Mouse (Mus musculus) layer of hippocampus, adult 9-10 months (tissue): ENCODE data around the gene Appl1.
"Not testable (repeated sequence)": the region's sequence is repeated elsewhere in the genome, so short reads cannot be mapped to it uniquely, and the experiment has no call there.

Source experiments
- DNase-seq: peaks from one replicate; pipeline ENCODE4 v3.0.0; 2022; ENCODE audit warnings: low spot score

Appl1 gene

DNA sequence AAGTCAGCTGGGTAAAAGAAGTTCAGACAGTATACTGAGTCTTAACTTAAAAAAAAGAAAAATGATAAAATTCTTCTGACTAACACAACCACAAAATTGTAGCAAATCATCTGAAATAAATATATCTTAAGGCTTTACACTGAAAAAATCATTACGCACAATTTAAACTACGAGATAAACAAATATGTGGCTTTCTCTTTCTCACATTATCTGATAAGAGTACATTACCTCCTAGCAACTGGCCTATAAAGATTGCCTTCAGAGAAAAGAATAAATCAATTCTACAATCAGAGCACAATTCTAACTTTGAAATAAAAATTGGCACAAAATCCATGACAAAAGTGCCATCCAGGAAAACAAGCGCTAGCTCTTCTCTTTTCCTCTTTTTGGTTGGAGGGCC, 1.9 kb downstream of the Appl1 start:
- DNase-seq, result no peak

DNA sequence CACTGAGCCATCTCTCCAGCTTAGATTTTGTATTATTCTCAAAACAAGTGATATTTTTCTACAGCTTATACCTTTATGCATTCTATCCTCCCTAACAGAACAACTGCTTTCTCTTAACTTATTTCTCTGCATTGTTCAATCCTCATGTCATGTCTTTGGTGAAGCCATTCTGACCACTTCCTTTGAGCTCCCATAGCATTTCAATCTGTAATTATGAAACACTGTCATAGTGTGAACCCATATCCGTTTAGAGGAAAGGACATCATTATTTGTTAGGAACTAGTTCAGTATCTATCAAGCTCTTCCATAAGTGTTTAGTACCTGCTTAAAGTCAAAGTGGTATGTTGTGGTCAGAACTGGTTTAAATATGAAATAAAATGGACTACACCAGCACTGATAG, 10.5 kb downstream of the Appl1 start:
- DNase-seq, result no peak

DNA sequence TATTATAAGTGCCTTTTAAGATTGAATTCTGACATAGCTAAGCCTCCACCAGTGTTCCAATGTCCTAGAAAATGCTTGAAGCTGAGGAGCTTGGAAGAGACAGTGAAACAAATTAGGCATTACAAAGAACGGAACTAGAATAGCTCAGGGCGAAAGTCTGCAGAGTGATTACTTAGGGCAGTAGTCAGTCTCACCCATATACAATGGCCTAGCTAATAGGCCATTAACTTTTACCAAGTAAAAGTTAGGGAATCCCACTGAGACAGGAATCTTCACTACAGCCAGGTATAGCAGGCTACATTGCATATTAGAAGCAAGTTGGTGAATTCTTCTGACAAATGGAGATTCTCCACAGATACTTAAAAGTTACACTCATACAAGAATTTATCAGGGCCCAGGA, 14.9 kb downstream of the Appl1 start:
- not testable (repeated sequence) for DNase-seq

DNA sequence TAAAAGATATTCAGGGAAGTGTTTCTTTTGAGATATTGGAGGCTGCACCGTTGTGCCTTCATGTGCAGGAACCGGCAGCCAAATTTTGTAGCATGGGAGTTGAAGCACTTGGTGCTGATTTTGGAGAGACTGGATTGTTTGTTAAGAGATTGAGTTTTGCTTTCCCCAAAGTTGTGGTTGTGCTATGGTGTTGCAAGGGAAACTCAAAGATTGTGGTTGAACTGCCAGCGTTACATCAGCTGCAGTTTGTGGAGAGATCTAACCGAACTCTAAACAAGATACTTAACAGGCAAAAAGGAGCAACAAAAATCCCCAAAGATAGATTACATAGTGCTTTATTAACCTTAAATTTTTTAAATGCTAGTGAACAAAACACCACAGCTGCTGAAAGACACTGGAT, 35.5 kb downstream of the Appl1 start:
- DNase-seq, result no peak

DNA sequence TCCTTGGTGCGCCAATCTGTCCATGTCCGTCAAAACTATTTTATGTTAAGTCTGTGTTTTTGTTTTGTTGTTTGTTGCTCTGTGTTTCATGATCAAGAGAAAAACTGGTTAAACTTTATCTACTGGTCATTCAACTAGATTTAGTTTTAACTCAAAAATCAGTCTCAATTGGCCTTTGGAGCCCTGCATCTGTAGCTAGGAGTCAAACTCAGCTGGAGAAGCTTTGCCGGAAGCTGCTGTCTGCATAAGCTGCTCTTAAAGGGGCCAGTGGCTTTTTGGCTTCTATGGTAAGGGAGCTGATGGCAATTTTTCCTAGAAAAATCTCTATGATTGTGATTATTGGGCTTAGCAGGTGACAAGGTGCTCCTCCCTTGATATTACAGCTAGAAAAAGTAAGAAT, 36.1 kb downstream of the Appl1 start:
- DNase-seq, result no peak

DNA sequence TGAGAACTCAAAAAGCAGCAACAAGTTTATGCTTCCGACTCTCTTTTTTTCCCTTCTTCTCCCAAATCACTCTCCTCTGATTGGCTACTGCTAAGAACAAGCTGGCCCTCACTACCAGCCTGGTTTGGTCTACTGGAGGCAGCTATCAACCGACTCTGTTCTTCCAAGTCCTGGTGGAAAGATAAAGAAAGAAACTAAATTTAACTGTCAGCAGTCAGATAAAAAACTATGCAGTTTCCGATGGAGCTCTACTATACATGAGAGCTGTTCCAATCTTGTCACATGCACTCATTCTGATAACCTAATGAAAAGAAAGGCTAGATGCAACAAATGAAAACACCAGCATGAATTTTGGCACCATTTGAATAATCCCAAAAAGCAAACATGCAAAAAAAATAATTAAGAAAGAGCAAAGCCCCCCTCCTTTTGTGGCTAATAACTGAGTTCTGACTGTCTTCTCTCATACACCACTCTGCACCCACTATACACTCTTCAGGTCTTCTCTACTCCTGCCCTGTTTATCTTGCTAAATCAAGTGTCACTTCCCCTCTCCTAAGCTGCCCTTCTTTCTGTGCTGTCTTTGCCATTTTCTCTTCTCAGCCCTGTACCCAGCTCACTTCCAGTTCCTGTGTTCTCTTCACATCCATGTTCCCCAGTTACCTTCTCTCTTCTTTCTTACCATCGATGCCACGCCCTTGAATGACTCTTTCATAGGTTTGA, 47.2 kb downstream of the Appl1 start:
- DNase-seq, result no peak

DNA sequence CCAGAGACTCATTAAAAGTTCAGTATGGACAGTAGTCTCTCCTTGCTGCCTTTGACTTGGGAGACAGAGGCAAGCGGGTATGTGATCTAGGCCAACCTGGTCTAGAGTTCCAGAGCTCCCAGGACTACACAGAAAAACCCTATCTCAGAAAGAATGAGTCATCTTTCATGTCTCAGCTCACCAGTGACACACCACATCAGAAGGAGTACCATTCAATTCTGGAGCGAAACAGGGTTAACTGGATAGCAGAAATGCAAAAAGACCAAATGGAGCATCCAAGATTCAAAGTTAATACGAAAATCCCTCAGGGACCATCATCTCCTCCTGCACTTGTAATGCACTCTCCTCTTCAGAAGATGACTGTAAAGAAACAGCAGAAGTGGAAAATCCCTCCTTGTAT, 51.7 kb downstream of the Appl1 start:
- no peak for DNase-seq

- DNase-seq, result no peak
Observed at GRCm38 (mm10) chr14:26913681-26914268, 57.3 kb downstream of the Appl1 start.

DNA sequence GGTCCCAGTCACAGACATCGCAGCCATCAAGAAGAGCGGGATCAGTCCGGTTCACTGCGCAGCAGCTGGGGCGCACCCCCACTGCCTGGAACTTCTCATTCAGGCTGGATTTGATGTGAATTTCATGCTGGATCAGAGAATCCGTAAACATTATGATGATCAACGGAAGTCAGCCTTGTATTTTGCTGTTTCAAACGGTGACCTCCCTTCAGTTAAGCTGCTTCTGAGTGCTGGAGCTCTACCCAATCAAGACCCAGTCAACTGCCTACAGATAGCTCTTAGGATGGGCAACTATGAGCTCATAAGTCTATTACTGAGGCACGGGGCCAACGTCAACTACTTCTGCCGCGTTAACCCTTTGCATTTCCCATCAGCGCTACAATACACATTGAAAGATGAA, 59.2 kb downstream of the Appl1 start:
- DNase-seq, result no peak

DNA sequence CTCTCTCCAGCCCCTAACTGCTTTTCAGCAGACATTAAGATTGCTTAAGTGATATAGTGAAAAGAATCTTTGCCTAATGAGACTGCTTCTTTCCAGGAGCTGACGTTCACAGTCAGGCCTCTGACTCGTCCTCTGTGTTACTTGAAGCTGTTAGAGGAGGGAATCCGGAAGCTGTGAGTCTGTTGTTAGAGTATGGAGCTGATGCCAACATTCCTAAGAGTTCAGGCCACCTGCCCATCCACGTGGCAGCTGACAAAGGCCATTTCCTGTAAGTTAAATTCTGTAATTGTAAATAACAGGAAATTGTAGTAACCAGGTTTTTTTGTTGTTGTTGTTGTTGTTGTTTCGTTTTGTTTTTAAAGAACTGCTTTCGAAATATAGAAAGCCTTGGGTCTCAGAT, 59.8 kb downstream of the Appl1 start:
- DNase-seq, result no peak

DNA sequence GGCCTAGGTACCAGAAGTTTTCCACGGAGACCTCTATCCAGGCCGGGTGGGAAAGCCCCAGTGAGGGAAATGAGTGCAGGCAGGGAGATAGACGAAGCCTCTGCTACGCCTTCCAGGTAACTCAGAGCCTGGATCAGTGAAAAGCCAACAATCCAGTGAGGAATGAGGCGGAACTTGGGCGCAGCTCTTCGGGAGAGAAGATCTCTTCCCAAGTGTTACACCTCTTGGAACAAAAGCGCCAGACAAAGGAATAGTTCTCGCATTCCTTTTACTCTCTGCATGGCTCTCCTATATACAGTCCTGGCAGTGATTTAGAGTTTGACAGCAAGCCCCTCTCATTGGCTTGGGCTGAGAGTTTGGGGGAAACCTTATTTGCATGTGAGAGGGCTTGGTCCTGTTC, 60.6 kb downstream of the Appl1 start:
- DNase-seq, result not testable (repeated sequence)

- no peak for DNase-seq
Observed at GRCm38 (mm10) chr14:26907401-26907800, 63.6 kb downstream of the Appl1 start.

DNA sequence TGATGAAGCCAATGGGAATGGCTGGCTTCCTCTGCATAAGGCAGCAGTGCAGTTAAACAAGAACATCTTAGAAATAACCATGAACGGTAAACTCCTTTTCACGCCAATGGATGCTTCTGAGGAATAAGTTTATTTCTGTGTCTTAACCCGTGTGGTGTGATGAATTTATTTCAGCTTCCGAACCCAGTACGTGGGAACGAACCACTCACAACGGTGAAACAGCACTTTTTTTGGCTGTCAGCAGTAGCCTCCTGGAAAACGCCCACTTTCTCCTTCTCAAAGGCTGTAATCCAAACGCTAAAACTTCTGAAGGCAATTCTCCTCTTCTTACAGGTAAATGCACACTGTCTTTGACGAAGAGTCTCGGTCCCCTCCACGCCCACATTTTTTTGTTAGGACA, 70.1 kb downstream of the Appl1 start:
- no peak for DNase-seq

DNA sequence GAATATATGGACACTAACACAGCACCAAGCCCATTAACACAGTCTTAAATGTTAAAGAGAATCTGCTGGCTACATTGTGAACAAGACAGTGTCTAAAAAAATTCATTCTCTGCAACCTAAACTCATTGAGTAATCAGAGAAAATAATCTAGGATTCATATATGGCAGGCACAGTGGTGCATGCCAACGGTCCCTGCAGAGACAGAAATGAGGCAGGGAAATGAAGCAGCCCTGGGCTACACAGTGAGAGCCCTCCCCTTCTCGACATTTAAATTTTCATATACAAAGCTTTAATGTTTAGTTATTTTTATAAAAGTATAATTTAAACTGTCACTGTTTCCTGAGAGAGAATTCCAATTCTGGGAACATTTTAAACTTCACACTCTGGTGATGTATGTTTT, 71.5 kb downstream of the Appl1 start:
- DNase-seq, result no peak

- no peak for DNase-seq
Observed at GRCm38 (mm10) chr14:26894392-26894791, 76.6 kb downstream of the Appl1 start, which contains the start of gene Asb14. Gene Asb14, plus strand, starts transcription at chr14:26894557.

- DNase-seq, result no peak
Observed at GRCm38 (mm10) chr14:26890777-26891176, 80.3 kb downstream of the Appl1 start.

GRCm38 (mm10) chr14:26887244-26887643, 83.8 kb downstream of the Appl1 start:
- no peak for DNase-seq

- no peak for DNase-seq
Observed at GRCm38 (mm10) chr14:26881700-26882099, 89.3 kb downstream of the Appl1 start.

GRCm38 (mm10) chr14:26879976-26880375, 91.1 kb downstream of the Appl1 start:
- DNase-seq, result no peak

DNA sequence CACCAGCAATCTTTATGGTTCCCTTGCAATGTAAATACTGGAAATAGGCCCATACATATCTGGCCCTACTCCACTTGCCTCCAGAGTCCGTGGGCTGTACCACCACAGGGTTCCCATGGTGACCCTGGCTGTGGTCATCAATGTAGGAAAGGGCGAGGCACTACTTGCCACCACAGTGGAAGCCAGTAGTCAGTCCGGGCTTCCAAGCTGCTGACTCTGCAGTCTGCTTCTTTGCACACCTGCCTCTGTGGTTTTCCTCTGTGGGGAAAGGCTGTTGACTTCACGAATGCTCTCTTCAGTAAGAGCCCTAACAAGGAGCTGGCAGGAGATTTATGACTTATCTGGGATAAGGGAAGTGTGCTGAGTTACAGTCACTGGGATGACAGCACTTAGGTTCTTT, 92.3 kb downstream of the Appl1 start:
- DNase-seq, result no peak
